Mouse (Mus musculus): Measurements from ENCODE around the gene Ost4.

The Ost4 gene

DNA sequence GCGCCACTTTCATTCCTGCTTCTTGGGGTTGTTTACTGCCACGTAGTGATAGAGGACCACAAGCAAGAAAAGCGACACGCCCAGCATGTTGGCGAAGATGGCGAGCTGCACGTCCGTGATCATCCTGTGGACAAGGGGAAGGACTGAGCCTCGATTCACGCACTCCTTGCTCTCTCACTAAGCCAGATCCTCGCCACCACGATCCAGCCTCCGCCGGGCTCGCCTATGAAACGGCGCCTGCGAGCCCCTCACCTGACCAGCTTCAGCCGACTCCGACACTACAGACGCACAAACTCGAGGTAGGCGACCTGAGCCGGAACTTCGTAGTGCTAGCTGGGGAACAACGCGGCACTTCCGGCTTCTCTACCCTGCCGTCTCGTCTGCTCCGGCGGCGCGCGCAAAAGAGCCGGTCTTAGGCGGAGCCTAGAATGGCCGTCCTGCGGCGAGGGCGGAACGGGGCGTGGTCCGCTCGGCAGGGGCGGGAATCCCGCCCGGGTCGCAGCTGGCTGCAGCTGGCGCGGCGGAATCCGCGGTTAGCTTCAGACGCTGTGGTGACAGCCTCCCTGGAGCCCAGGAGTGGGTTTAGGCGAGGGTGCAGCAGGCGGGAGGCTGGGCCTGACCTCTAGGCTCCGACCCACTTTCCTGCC is at the start of gene Ost4:
Ost4 (minus strand) TSS at position 376 of the 647 bp plus-strand sequence.
- DNase-seq (ENCODE audit: low spot score): peak; percentile 98

DNA sequence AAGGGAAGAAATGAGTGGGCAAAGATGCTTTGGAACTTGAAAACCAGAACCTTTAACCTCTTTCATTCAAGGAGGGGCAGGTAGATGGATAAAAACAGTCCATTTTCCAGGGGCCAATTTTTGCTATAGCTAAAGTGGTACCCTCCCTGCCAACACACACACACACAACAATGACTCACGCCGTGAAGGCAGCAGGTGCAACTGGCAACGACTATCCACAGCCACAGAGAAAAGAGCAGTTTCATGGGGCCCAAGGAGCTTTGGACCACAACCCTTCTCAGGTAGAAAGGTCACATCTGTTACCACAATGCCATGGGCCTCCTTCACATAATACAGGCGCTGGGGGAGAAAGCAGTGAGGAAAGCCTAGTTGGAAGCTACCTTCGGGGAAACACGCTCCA is 48.2 kb upstream of the Ost4 start:
- no peak for DNase-seq (ENCODE audit: low spot score)

DNA sequence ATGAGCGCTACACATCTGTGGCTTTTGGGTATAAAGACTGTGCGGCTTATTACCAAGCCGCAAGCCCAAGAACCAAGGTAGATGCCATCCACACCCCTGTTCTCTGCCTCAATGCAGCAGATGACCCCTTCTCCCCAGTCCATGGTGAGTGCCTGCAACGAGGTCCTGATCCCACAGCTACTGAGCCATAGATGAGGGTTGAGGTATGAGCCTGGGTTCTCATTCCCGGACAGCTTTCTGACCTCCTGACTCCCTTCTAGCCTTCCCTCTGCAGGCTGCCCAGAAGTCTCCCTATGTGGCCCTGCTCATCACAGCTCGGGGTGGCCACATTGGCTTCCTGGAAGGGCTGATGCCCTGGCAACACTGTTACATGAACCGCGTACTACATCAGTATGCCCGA is 47.0 kb upstream of the Ost4 start:
- no peak for DNase-seq (ENCODE audit: low spot score)

DNA sequence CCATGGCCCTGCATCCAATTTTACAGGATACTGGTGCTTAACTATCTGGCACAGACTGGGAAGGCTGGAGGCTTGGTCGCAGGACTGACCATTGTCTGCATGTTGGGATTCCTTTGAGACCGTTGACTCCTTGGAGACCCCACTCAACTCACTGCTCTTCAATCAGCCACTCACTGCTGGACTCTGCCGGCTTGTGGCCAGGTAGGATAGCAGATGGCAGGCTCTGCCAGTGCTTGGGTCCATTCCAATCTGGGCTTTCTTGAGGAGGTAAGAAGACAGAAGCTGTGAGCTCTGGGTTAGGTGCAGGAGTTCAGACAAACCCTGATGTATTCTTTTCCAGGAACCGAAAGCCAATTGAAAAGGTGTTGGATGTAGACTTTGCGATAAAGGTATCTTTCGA is 46.5 kb upstream of the Ost4 start:
- no peak for DNase-seq (ENCODE audit: low spot score)

DNA sequence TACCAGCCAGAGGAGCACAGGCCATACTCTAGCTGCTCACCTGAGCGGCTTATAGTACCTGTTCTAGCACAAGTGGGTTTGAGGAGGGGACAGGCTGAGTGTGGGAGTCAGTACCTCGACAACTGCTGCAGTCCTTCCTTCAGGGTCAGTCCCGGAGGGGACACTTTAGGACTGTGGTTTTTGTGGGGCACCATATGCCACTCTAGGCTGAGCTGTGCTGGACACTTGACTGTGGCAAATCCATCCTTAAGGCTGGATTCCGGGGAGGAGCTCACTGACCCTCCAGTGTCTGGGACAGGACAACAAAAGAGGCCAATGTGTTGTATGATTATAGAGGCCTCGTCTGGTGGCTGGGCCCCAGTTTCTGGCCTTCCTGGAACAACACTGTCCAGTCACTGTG is 45.0 kb upstream of the Ost4 start:
- DNase-seq (ENCODE audit: low spot score): no peak

DNA sequence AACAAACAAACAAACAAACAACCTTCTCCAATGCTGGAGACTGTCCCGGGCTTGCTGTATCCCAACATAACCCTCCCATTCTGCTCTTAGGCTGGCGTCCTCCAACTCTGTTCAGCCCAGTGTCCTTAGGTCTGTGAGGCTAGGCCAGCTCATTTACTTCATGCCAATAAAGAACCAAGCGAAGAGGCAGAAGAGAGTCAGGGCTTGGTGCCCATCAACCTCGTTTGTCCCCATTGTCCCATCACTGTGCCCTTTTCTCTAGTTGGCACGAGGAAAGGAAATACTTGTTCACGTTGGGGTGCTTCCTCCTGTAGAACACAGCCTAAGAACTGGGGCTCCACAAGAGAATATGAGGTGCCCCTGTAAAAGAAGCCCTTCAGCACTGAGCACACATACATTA is 44.1 kb upstream of the Ost4 start:
- peak; percentile 65 for DNase-seq (ENCODE audit: low spot score)

DNA sequence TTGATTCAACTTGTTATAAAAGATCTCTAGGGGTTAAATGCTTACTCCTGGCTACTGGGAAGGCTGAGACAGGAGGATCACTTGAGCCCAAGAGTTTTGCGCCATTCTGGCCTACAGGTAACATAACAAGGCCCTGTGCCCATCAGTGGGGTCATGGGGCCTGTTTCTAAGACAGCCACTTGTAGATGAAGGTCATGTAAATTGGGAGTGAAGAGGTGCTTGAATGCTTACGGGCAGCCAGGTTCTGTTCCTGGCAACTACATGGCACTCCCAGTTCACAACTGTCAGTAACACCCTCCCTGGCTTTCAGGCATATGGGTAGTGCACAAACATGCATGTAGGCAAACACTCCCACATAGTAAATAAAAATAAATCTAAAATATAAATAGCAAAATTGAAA is 43.3 kb upstream of the Ost4 start:
- DNase-seq (ENCODE audit: low spot score): no peak

DNA sequence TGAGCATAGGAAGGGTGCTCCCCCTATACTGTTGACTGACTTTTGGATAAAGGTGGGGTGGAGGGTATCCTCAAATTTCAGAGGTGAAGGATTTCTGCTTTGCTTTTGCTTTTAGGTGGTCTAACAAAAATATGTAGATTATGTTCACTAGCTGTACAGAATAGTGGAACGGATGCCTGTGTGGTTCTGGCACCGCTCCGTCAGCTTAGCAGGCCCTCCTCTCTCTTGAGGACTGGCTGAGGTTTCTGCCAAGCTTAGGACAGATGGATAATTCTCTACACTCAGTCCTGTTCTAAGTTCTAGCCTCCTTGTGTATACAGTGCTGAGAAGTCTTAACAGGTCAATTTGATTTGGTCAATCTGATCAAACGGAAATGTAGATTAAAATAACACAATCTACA is 42.9 kb upstream of the Ost4 start:
- peak; percentile 74 for DNase-seq (ENCODE audit: low spot score)

DNA sequence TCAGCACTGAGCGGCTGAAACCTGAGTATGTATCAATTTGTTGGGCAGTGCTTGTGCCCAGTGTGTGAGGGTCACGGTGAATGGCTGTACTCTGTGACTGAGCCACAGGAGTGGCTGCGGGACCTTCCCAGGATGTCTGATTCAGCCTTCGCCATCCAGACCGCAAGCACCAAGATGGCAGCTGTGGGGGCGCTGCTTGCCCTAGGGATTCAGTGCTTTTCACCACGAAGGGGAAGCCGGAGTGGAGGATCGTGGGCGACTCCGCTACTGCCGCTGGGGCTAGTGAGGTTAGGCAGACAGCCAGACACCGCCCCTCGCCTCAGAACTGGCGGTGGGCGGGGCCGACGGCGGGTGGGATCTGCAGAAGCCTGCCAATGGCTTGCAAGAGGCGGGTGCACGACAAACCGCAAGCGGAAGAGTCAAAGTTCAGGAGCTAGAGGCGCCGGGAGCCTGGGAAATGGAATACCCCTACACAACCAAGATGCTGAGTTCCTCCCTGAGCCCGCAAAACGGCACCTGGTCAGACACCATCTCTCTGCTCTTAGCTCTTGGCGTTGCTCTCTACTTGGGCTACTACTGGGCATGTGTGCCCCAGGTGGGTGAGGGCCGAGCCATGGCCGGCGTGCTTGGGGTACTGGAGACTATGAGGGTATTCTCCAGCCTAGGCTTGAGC is 42.2 kb upstream of the Ost4 start:
- DNase-seq (ENCODE audit: low spot score): peak; percentile 94

DNA sequence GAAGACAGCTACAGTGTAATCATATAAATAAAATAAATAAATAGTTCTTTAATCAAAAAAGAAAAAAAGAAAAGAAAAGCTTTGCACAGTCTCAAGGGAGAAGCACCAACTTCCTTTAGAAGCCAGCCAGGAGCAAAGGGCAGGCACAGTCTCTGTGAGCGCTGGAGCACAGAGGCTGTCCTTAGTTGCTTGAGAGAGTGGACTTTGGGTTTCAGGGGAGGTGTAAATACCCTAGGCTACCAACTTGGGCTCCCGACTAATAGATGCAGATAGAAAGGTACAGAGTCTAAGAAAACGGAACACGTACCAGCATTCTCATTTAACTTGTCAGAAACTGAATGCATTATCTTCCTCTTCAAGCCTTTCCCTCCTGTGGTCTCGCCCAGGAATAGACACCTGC is 41.0 kb upstream of the Ost4 start:
- peak; percentile 74 for DNase-seq (ENCODE audit: low spot score)

DNA sequence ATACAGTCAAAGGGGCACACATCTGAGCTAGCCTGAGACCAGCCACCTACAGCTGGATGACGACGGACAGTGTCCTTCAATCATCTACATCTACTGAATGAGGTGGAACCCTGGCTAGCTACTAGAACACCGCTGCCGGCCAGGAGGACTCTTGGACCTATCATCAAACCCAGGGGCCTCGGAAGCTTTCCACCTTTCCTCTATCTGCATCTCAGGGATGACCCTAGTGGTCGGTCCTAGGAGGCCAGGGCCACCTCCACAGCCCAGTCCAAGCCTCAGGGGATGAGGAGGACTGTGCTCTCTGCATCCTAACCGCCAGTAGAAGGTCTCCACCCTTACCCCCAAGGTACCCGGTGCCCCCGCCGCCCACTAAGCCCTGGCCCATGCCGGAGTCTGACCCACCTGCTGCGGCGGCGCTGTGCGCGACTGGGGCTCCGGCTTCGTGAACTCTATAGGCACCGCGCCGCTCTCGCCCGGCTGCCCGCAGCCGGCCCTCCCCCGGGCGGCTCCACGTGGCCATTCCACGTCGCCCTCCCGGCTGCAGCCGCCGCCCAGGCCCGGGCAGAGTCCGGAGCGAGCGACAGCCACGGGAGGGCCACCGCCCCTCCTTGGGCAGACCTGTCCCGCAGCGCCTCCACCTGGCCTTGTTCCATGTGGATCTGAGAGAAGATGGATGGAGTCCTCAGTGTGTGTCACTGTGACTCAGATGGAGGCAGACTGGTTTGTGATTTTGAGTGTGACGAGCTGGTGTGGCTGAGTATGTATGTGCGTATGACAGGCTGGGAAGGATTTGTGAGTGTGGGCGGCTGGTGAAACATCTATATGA is 37.6 kb upstream of the Ost4 start, which contains the start of gene Cgref1:
Cgref1 (minus strand) TSS at position 636 of the 826 bp plus-strand sequence.
- no peak for DNase-seq (ENCODE audit: low spot score)

DNA sequence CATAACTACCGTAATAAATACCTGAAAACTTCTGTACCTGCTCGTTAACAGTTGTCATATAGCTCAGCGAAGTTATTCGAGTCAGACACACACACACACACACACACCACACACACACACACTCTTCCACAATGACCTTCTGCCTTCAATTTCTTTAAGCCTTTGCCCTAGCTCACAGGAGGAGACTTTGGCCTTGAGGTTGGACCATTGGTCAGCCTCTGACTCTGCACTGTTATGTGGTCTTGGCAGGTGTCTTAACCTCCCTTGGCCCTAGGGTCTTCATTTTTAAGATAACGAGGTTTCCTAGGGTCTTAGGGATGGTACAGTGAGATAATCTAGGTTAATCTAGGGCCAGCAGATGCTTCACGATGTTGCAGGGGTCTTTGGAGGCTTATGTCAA is 36.8 kb upstream of the Ost4 start:
- no peak for DNase-seq (ENCODE audit: low spot score)

DNA sequence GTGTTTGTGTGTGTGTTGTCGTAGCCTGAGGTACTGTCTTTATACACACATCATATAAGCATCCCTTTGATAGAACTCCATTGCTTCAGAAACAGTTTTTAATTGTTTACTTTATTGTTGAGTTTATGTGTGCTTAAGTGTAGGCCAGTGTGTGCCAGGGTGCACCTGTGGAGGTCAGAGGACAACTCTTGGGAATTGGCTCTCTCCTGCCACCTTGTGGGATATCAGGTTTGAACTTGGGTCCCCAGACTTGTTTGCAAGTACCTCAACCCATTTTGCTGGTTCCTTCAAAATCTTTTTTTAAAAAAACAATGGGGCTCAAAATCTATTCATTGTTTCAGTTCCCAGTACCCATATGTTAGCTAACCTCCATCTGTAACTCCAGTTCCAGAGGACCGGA is 35.4 kb upstream of the Ost4 start:
- DNase-seq (ENCODE audit: low spot score): no peak

DNA sequence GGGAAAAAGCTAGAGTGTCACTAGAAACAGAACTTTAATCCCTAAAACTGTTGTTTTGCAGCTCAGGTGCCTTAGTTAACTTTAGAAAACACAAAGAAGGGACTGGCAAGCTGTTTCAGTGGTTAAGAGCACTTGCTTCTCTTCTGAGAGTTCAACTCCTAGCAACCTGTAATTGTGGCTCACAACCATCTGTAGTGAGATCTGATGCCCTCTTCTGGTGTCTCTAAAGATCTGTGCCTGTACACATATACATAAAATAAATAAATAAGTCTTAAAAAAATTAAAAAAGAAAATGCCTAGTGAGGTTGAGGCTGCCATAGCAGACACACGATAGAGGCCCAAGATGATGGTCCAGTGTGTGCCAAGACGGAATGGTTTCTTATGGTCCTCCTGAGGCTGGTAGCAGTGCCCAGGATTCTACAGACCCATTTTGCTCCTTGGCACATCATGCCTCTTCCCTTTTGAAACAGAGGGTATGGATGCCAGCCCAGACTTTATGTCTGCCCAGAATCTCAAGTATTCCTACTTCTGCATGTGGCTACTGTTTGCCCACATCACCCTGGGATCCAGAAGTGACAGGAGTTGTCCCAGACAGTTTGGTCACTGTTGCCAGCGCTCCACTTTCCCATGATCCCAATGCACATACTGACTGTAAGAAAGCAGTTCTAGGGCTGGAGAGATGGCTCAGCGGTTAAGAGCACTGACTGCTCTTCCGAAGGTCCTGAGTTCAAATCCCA is 27.3 kb upstream of the Ost4 start:
- no peak for DNase-seq (ENCODE audit: low spot score)

DNA sequence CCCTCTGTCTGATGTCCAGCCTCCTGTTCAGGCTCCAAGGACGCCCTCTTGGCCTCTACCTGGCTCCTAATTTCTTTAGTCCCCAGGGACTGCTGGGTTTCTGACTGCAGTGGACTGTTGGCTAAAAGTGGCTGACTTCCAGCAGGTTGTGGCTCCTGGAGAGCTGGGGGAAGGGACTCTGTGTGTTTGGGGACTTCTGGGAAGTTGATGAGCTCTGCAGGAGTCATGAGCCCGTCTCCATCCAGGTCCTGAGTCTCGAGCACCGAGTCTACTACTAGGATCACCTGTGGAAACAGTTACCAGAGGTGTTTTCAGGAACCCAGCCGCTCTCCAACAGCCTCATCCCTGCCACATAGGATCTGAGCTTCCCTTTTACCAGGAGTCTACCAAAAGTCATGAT is 26.1 kb upstream of the Ost4 start:
- no peak for DNase-seq (ENCODE audit: low spot score)

DNA sequence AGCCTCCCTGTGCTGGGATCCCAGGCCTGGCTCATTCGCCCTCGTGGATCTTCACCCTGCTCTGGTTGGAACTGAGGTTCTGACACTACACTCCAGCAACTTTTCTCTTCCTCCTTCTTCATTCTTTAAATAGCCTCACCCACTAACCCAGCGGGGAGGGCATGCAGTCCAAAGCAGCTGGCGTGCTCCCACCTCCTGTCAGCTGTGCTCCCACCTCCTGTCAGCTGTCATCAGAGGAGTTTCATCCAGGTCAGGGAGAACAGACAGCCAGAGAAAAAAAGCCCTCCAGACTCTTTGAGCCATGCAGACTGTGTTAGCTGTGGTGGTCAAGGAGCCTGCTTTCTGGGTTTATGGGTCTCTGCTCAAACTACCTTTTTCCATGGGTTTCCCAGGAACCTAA is 23.8 kb upstream of the Ost4 start:
- DNase-seq (ENCODE audit: low spot score): no peak

DNA sequence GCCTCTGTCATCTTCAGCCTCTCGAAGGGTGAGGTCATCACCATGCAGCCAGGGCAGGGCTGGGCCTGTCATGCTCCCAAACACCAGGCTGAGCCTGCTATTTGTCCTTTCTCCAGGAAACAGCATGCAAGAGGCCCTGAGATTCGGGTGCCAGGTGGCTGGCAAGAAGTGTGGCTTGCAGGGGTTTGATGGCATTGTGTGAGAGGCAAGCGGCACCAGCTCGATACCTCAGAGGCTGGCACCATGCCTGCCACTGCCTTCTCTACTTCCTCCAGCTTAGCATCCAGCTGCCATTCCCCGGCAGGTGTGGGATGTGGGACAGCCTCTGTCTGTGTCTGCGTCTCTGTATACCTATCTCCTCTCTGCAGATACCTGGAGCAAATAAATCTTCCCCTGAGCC is 23.3 kb upstream of the Ost4 start:
- DNase-seq (ENCODE audit: low spot score): no peak

DNA sequence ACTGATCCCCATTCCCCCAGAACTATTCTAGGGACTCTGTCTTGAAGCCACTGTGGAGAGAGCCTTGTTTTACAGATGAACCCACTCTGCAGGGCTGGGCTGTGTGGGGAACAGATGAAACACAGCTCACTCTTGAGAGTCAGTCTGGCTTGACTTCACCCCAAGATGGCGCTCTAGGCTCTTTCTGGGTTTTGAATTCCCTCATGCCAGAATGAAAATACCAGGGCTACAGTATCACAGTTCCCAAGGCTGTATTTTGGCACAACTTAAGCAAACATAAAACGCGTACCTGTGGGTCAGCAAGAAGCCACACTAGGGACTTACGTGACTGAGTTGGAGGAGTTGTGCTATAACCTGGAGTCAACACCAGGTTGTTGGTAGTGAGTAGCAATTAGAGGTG is 22.5 kb upstream of the Ost4 start:
- peak; percentile 90 for DNase-seq (ENCODE audit: low spot score)

DNA sequence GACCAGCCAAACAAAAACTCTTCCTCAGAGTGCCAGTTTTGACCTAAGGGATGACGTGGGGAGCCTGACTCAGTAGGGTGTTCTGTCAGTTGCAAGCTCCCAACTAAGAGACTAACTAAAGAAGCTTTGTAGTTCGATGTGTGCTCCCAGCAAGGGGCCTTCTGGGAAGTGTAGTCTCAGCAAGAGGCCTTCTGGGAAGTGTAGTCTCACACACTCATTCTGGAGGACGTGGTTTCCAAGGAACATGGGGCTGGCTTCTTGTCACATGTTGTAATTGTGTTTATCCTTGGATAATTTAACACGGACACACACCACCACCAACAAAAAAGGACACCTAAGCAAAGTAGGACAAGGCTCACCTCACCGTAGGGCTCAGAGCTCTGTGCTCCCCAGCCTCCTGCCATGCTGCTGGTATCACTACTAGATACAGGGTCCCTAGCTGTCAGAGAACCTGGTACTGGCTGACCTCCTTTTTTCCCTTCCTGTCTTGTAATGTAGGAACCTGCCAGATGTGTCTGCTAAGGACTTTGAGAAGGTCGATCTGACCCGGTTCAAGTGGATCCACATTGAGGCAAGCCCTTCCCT is 20.4 kb upstream of the Ost4 start:
- peak; percentile 37 for DNase-seq (ENCODE audit: low spot score)

DNA sequence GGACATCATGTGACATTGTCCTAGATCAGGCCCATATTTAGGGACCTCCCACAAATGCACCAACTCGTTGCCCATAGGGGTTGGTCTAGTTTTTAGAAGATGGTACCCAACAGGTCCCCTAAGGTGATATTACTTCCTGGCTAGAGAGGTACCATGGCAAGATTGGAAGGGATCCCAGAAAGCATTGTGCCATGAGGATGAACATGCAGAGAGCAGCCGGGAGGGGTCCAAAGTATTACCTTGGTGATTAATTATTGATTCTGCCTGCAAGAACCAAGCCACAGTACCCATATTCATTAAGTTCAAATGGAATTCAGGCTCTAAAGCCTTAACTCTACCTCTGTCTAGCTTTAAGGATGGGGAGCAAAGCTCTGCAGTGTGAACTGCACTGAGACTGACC is 18.5 kb upstream of the Ost4 start:
- no peak for DNase-seq (ENCODE audit: low spot score)

DNA sequence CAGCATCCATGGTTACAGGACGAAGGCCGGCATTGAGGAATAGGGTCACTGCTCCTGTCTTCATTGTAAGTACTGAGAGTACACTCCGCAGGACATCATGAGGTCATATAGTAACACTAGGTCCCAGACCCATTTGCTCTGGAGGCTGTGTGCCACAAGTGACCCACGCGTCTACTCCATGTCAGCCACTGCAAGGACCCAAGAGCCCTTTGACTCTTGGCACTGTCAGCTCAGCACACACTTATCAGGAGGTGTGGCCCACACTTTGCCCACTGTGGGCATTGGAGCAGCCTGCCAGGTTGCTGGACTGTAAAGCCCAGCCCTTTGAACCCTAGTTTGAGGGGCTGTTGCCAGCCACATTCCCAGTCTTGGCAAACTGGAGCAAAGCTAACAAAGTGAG is 17.6 kb upstream of the Ost4 start:
- no peak for DNase-seq (ENCODE audit: low spot score)

DNA sequence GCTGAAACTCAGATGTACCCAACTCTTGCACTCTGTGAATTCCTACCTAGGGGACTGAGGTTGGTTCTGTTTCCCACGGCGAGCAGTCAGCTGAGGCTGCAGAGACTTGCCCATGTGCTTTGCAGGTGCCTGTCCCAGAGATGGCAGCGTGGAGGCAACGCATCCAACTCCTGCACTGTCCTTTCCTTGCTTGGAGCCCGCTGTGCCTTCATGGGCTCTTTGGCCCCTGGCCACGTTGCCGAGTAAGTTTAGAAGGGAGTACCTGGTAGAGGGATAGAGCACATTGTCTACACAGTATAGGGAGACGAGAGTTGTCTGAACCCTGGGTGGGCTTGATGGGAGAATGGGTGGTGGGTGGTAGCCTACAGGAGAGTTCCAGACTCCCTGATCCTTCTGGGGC is 17.0 kb upstream of the Ost4 start:
- DNase-seq (ENCODE audit: low spot score): no peak

Measured in adipocyte (in vitro differentiated cells).